Mouse (Mus musculus) liver, postnatal 0 days (tissue): ENCODE measurements at regions not wholly inside any gene's neighbourhood (a gene's known extent, or its start where the extent isn't known, plus 50 kb on each side); places are given as distances from the start of the nearest gene placed in this dataset.

Experiments used
- CTCF ChIP-seq: sonication (generic); IDR thresholded peaks from 2 replicates; pipeline ENCODE4 v1.5.1; 2016; ENCODE audit warnings: antibody characterized with exemption, low read depth
- EP300 ChIP-seq: IDR thresholded peaks from 2 replicates; pipeline ENCODE4 v1.6.1; 2016; ENCODE audit warnings: antibody characterized with exemption, low read depth, mild to moderate bottlenecking

GRCm38 (mm10) chr12:112424150-112424549, 65.1 kb upstream of the A530016L24Rik start:
- TF ChIP-seq CTCF (no peak), EP300 (no peak)
